Mouse (Mus musculus) midbrain, embryonic 12.5 days (tissue): Measurements from ENCODE around the gene Cdkn1a. TPM values are rescaled to one million over a fixed set of nuclear protein-coding genes. Genes with fewer than 3 reads are reported as not detected.
A peak's percentile ranks its signal among the peaks of the same experiment; 100 is the strongest.

Experiments
- ATAC-seq: fragments of 200-750 bp; cut with Nextera tagmentation; 2 replicates; pipeline ENCODE4 v1.8.0; 2017; ENCODE audit warnings: low read depth, moderate TSS enrichment, moderate library complexity; ENCODE audit not compliant: low FRiP score
- H3K27ac ChIP-seq: fragments of 300-500 bp; sonication (generic); replicated peaks from 2 replicates; pipeline ENCODE4 v1.5.1; 2016; ENCODE audit warnings: mild to moderate bottlenecking
- H3K27me3 ChIP-seq: fragments of 300-500 bp; sonication (generic); 2 replicates; pipeline ENCODE4 v1.6.1; 2016; ENCODE audit warnings: mild to moderate bottlenecking
- H3K36me3 ChIP-seq: fragments of 300-500 bp; sonication (generic); 2 replicates; pipeline ENCODE4 v1.6.1; 2016
- H3K4me1 ChIP-seq: fragments of 300-500 bp; sonication (generic); 2 replicates; pipeline ENCODE4 v1.6.1; 2016
- H3K4me2 ChIP-seq: fragments of 300-500 bp; sonication (generic); replicated peaks from 2 replicates; pipeline ENCODE4 v1.6.1; 2016; ENCODE audit warnings: mild to moderate bottlenecking, moderate library complexity
- H3K4me3 ChIP-seq: fragments of 300-500 bp; sonication (generic); 2 replicates; pipeline ENCODE4 v1.5.1; 2016; ENCODE audit warnings: mild to moderate bottlenecking
- H3K9ac ChIP-seq: fragments of 300-500 bp; sonication (generic); replicated peaks from 2 replicates; pipeline ENCODE4 v1.6.1; 2016; ENCODE audit warnings: mild to moderate bottlenecking, moderate library complexity
- H3K9me3 ChIP-seq: fragments of 300-500 bp; sonication (generic); 2 replicates; pipeline ENCODE4 v1.6.1; 2016; ENCODE audit warnings: mild to moderate bottlenecking
- WGBS: fragments of 180-500 bp; shearing (Covaris S2); methylation state at CpG from one replicate; pipeline ENCODE4 v1.1.7; 2016; 5-methylcytosine and 5-hydroxymethylcytosine counted together
- polyA plus RNA-seq: library from polyadenylated mRNA; unstranded; fragments of >200 nt; fragmentation: Nextera tagmentation; extraction: Ambion mirVana; gene quantifications from 2 replicates; pipeline ENCODE4 v1.2.1, GENCODE M21; 2016

Gene Cdkn1a
- polyA plus RNA-seq, 1 experiment from 2014 or later: 23.5 TPM

- WGBS: 85% methylated on average over 7 of the region's 7 CpGs
- Histone ChIP-seq H3K36me3 (peaks cover 30% of the 10 kb centered on the region), H3K4me1 (0 out of 2 replicates have a peak, but pooled peaks cover 3% of the 10 kb centered on the region), H3K4me3 (no peak overlapping the region), H3K27ac (no peak overlapping the region), H3K4me2 (no peak overlapping the region), H3K9me3 (no peaks in the 10 kb centered on the region), H3K9ac (no peak overlapping the region), H3K27me3 (no peaks in the 10 kb centered on the region)
- ATAC-seq: no peak
Measured at GRCm38 (mm10) chr17:29049923-29050322, 40.9 kb upstream of the Cdkn1a start.

GRCm38 (mm10) chr17:29050791-29051190 is 40.0 kb upstream of the Cdkn1a start:
- Histone ChIP-seq H3K27me3 (no peaks in the 10 kb centered on the region), H3K27ac (no peak overlapping the region), H3K4me3 (no peak overlapping the region), H3K9ac (no peak overlapping the region), H3K4me1 (0 out of 2 replicates have a peak, but pooled peaks cover 3% of the 10 kb centered on the region), H3K4me2 (no peak overlapping the region), H3K9me3 (no peaks in the 10 kb centered on the region), H3K36me3 (peaks cover 21% of the 10 kb centered on the region)
- WGBS: 67% methylated on average over 14 of the region's 14 CpGs
- ATAC-seq: no peak

- H3K36me3 ChIP-seq: peaks cover 2% of the 10 kb centered on the region; the same call in 1 of the 2 replicates
- H3K4me1 ChIP-seq: peaks cover 15% of the 10 kb centered on the region
- ATAC-seq: no peak
- H3K27ac ChIP-seq: no peak overlapping the region
- H3K27me3 ChIP-seq: no peaks in the 10 kb centered on the region
- H3K9ac ChIP-seq: no peak overlapping the region
- 95% methylated on average over 6 of the region's 6 CpGs for WGBS
- no peaks in the 10 kb centered on the region for H3K9me3 ChIP-seq
- no peak overlapping the region for H3K4me2 ChIP-seq
- H3K4me3 ChIP-seq: no peak overlapping the region
Measured at GRCm38 (mm10) chr17:29053067-29053466, 37.7 kb upstream of the Cdkn1a start.

GRCm38 (mm10) chr17:29053841-29054240 is 36.9 kb upstream of the Cdkn1a start:
- Histone ChIP-seq H3K4me2 (no peak overlapping the region), H3K9ac (no peak overlapping the region), H3K27ac (no peak overlapping the region), H3K4me3 (no peak overlapping the region), H3K36me3 (no peaks in the 10 kb centered on the region), H3K9me3 (no peaks in the 10 kb centered on the region), H3K27me3 (no peaks in the 10 kb centered on the region), H3K4me1 (peaks cover 14% of the 10 kb centered on the region)
- ATAC-seq: no peak
- 78% methylated on average over 7 of the region's 7 CpGs for WGBS

GRCm38 (mm10) chr17:29054429-29054828 is 36.3 kb upstream of the Cdkn1a start:
- Histone ChIP-seq H3K27ac (no peak overlapping the region), H3K27me3 (no peaks in the 10 kb centered on the region), H3K4me1 (peaks cover 12% of the 10 kb centered on the region), H3K4me2 (no peak overlapping the region), H3K9ac (no peak overlapping the region), H3K4me3 (no peak overlapping the region), H3K36me3 (no peaks in the 10 kb centered on the region), H3K9me3 (no peaks in the 10 kb centered on the region)
- 88% methylated on average over 6 of the region's 6 CpGs for WGBS
- ATAC-seq: no peak

- H3K27me3 ChIP-seq: no peaks in the 10 kb centered on the region
- no peak overlapping the region for H3K27ac ChIP-seq
- ATAC-seq: no peak
- peaks cover 12% of the 10 kb centered on the region for H3K4me1 ChIP-seq
- no peaks in the 10 kb centered on the region for H3K36me3 ChIP-seq
- 76% methylated on average over 5 of the region's 5 CpGs for WGBS
- H3K9me3 ChIP-seq: no peaks in the 10 kb centered on the region
- H3K4me3 ChIP-seq: no peak overlapping the region
- no peak overlapping the region for H3K4me2 ChIP-seq
- no peak overlapping the region for H3K9ac ChIP-seq
Measured at GRCm38 (mm10) chr17:29055586-29055985, 35.2 kb upstream of the Cdkn1a start.

GRCm38 (mm10) chr17:29056207-29056606 is 34.6 kb upstream of the Cdkn1a start:
- Histone ChIP-seq H3K9ac (no peak overlapping the region), H3K36me3 (no peaks in the 10 kb centered on the region), H3K9me3 (no peaks in the 10 kb centered on the region), H3K27me3 (no peaks in the 10 kb centered on the region), H3K27ac (no peak overlapping the region), H3K4me3 (no peak overlapping the region), H3K4me2 (no peak overlapping the region), H3K4me1 (peaks cover 12% of the 10 kb centered on the region)
- no peak for ATAC-seq
- WGBS: 37% methylated on average over 7 of the region's 7 CpGs

GRCm38 (mm10) chr17:29056699-29057151 is 34.1 kb upstream of the Cdkn1a start:
- no peak; the same call in 1 of the 2 replicates for ATAC-seq
- no peaks in the 10 kb centered on the region for H3K36me3 ChIP-seq
- H3K4me3 ChIP-seq: no peak overlapping the region
- H3K27ac ChIP-seq: peak overlapping the region; percentile 10; the same call in 1 of the 2 replicates
- H3K4me1 ChIP-seq: peaks cover 12% of the 10 kb centered on the region
- no peaks in the 10 kb centered on the region for H3K9me3 ChIP-seq
- H3K4me2 ChIP-seq: peak overlapping the region; percentile 29
- WGBS: 4% methylated on average over 8 of the region's 8 CpGs
- H3K9ac ChIP-seq: no peak overlapping the region; the same call in 1 of the 2 replicates
- H3K27me3 ChIP-seq: no peaks in the 10 kb centered on the region

GRCm38 (mm10) chr17:29057361-29057890 is 33.4 kb upstream of the Cdkn1a start:
- H3K27ac ChIP-seq: peak overlapping the region; percentile 10; the same call in 1 of the 2 replicates
- H3K4me2 ChIP-seq: no peak overlapping the region
- H3K4me1 ChIP-seq: peaks cover 16% of the 10 kb centered on the region
- H3K9me3 ChIP-seq: no peaks in the 10 kb centered on the region
- no peaks in the 10 kb centered on the region for H3K36me3 ChIP-seq
- no peak for ATAC-seq
- 85% methylated on average over 11 of the region's 11 CpGs for WGBS
- no peak overlapping the region for H3K9ac ChIP-seq
- no peaks in the 10 kb centered on the region for H3K27me3 ChIP-seq
- no peak overlapping the region for H3K4me3 ChIP-seq

GRCm38 (mm10) chr17:29057961-29058360 is 32.8 kb upstream of the Cdkn1a start:
- Histone ChIP-seq H3K36me3 (no peaks in the 10 kb centered on the region), H3K27ac (no peak overlapping the region), H3K4me3 (no peak overlapping the region), H3K27me3 (no peaks in the 10 kb centered on the region), H3K9ac (no peak overlapping the region), H3K9me3 (no peaks in the 10 kb centered on the region), H3K4me2 (no peak overlapping the region), H3K4me1 (peaks cover 21% of the 10 kb centered on the region)
- 87% methylated on average over 10 of the region's 10 CpGs for WGBS
- ATAC-seq: no peak

- Histone ChIP-seq H3K9ac (no peak overlapping the region), H3K4me2 (no peak overlapping the region), H3K4me1 (peaks cover 27% of the 10 kb centered on the region), H3K4me3 (no peak overlapping the region), H3K27me3 (no peaks in the 10 kb centered on the region), H3K9me3 (no peaks in the 10 kb centered on the region), H3K27ac (no peak overlapping the region), H3K36me3 (no peaks in the 10 kb centered on the region)
- WGBS: 88% methylated on average over 8 of the region's 8 CpGs
- no peak for ATAC-seq
Measured at GRCm38 (mm10) chr17:29058487-29058886, 32.3 kb upstream of the Cdkn1a start.

- Histone ChIP-seq H3K4me2 (no peak overlapping the region), H3K27ac (no peak overlapping the region), H3K4me3 (no peak overlapping the region), H3K9me3 (no peaks in the 10 kb centered on the region), H3K27me3 (no peaks in the 10 kb centered on the region), H3K4me1 (peaks cover 29% of the 10 kb centered on the region), H3K36me3 (no peaks in the 10 kb centered on the region), H3K9ac (no peak overlapping the region)
- 89% methylated on average over 3 of the region's 3 CpGs for WGBS
- ATAC-seq: no peak
Measured at GRCm38 (mm10) chr17:29059581-29059980, 31.2 kb upstream of the Cdkn1a start.

- H3K4me1 ChIP-seq: peaks cover 29% of the 10 kb centered on the region
- H3K4me3 ChIP-seq: no peak overlapping the region
- no peak overlapping the region for H3K9ac ChIP-seq
- no peaks in the 10 kb centered on the region for H3K9me3 ChIP-seq
- no peaks in the 10 kb centered on the region for H3K27me3 ChIP-seq
- H3K36me3 ChIP-seq: no peaks in the 10 kb centered on the region
- no peak overlapping the region for H3K4me2 ChIP-seq
- no peak for ATAC-seq
- WGBS: 85% methylated on average over 9 of the region's 9 CpGs
- H3K27ac ChIP-seq: no peak overlapping the region
Measured at GRCm38 (mm10) chr17:29060946-29061345, 29.8 kb upstream of the Cdkn1a start.
